8 mouse cellular contexts compared by ENCODE assay signal in genomic region chr2:28468486-28469225, GRCm38 (mm10). TPM values are rescaled to one million over a fixed set of nuclear protein-coding genes. Genes with fewer than 3 reads are reported as not detected.
A peak's percentile ranks its signal among the peaks of the same experiment; 100 is the strongest.
DNase-seq lines count a peak whose midpoint lies in the region; ATAC-seq lines count a peak whose summit lies in the region.

No protein-coding gene starts in this region.

- H3K9me3 ChIP-seq in neural tube, embryonic 11.5 days (ENCODE audit: control insufficient read depth, low read length), result no peaks in the 10 kb centered on the region
- H3K9me3 ChIP-seq in intestine, embryonic 15.5 days, result 0 out of 2 replicates have a peak, but pooled peaks cover 2% of the 10 kb centered on the region
- H3K9me3 ChIP-seq in neural tube, embryonic 15.5 days (replicated peaks), result peaks cover 8% of the 10 kb centered on the region; the same call in 1 of the 2 replicates

- H3K9ac ChIP-seq in neural tube, embryonic 11.5 days (ENCODE audit: low read length), result peak overlapping the region; percentile 88
- peak overlapping the region; percentile 89 for H3K9ac ChIP-seq in intestine, embryonic 15.5 days
- peak overlapping the region; percentile 97 for H3K9ac ChIP-seq in neural tube, embryonic 15.5 days (replicated peaks)

- H3K4me1 ChIP-seq in neural tube, embryonic 11.5 days (ENCODE audit: control insufficient read depth, insufficient read depth, low read length), result peaks cover 7% of the 10 kb centered on the region; the same call in 1 of the 2 replicates
- H3K4me1 ChIP-seq in intestine, embryonic 15.5 days (replicated peaks), result peaks cover 18% of the 10 kb centered on the region
- peaks cover 25% of the 10 kb centered on the region for H3K4me1 ChIP-seq in neural tube, embryonic 15.5 days

- H3K36me3 ChIP-seq in neural tube, embryonic 11.5 days (ENCODE audit: control insufficient read depth, insufficient read depth, low read length), result peaks cover 17% of the 10 kb centered on the region
- peaks cover 35% of the 10 kb centered on the region for H3K36me3 ChIP-seq in intestine, embryonic 15.5 days
- peaks cover 43% of the 10 kb centered on the region for H3K36me3 ChIP-seq in neural tube, embryonic 15.5 days

- peak overlapping the region; percentile 83 for H3K4me2 ChIP-seq in neural tube, embryonic 11.5 days (ENCODE audit: low read depth)
- peak overlapping the region; percentile 73 for H3K4me2 ChIP-seq in intestine, embryonic 15.5 days (replicated peaks)
- peak overlapping the region; percentile 66 for H3K4me2 ChIP-seq in neural tube, embryonic 15.5 days

- no peak for ATAC-seq in neural tube, embryonic 11.5 days (ENCODE audit: insufficient read depth, low FRiP score, low TSS enrichment)
- ATAC-seq in intestine, embryonic 15.5 days, result no peak
- ATAC-seq in neural tube, embryonic 15.5 days (ENCODE audit: low FRiP score), result no peak

- H3K4me3 ChIP-seq in neural tube, embryonic 11.5 days (ENCODE audit: low read depth, low read length), result peak overlapping the region; percentile 94
- peak overlapping the region; percentile 76 for H3K4me3 ChIP-seq in intestine, embryonic 15.5 days (replicated peaks)
- peak overlapping the region; percentile 90 for H3K4me3 ChIP-seq in neural tube, embryonic 15.5 days (replicated peaks)

- H3K27me3 ChIP-seq in neural tube, embryonic 11.5 days (ENCODE audit: control insufficient read depth, insufficient read depth, low read length), result no peaks in the 10 kb centered on the region
- no peaks in the 10 kb centered on the region for H3K27me3 ChIP-seq in intestine, embryonic 15.5 days (replicated peaks)
- H3K27me3 ChIP-seq in neural tube, embryonic 15.5 days (replicated peaks), result no peaks in the 10 kb centered on the region

- H3K27ac ChIP-seq in neural tube, embryonic 11.5 days (ENCODE audit: low read depth, low read length), result no peak overlapping the region
- H3K27ac ChIP-seq in intestine, embryonic 15.5 days, result no peak overlapping the region
- H3K27ac ChIP-seq in neural tube, embryonic 15.5 days (replicated peaks), result peak overlapping the region; percentile 54; the same call in 1 of the 2 replicates

- DNase-seq in adrenal gland, postnatal 14 days, result peak; percentile 32
- DNase-seq in adrenal gland, adult 2 months, result no peak
- no peak for DNase-seq in neural tube, embryonic 11.5 days (ENCODE audit: low spot score)
- no peak for DNase-seq in neural tube, embryonic 10.5 days (ENCODE audit: extremely low spot score, low spot score)
- no peak for DNase-seq in cerebellum, adult 9-10 months
- no peak for DNase-seq in frontal cortex, postnatal 10 days (ENCODE audit: low spot score in 2 of 2)

- 55% methylated on average over 18 of the region's 18 CpGs for WGBS in neural tube, embryonic 11.5 days
- 54% methylated on average over 18 of the region's 18 CpGs for WGBS in intestine, embryonic 15.5 days
- WGBS in neural tube, embryonic 15.5 days, result 57% methylated on average over 18 of the region's 18 CpGs

RNA-seq across cellular contexts. Expression of gene Mrps2, which starts 0.8 kb away (rescaled TPM):
- 70.8 and 73.7 TPM in 2 replicates for total RNA-seq in adrenal gland, postnatal 14 days (2021)
- 10 to 100 TPM; 60.4 to 65.2 TPM for total RNA-seq in adrenal gland, adult 2 months (2021)
- polyA plus RNA-seq in adrenal gland, adult 2 months (2012; rRNA removed), result 46.0 and 61.1 TPM in 2 replicates
- 66.7 and 66.9 TPM in 2 replicates for polyA plus RNA-seq in neural tube, embryonic 11.5 days (2014; fragmentation: Nextera tagmentation; extraction: Ambion mirVana)
- 62.4 and 66.0 TPM in 2 replicates for polyA plus RNA-seq in intestine, embryonic 15.5 days (2015; fragmentation: Nextera tagmentation; extraction: Ambion mirVana)
- polyA plus RNA-seq in neural tube, embryonic 15.5 days (2015; fragmentation: Nextera tagmentation; extraction: Ambion mirVana), result 51.4 and 55.5 TPM in 2 replicates

RNA-seq across cellular contexts. Expression of gene 1700007K13Rik, which starts 2.5 kb away (rescaled TPM):
- total RNA-seq in adrenal gland, postnatal 14 days (2021), result 0.93 TPM in 1 of 2 replicates, not detected in the other
- total RNA-seq in adrenal gland, adult 2 months (2021), result 1 to 10 TPM in 1 of 2 experiments, under 1 TPM in 1; 0.76 to 1.5 TPM
- not detected in 2 replicates for polyA plus RNA-seq in adrenal gland, adult 2 months (2012; rRNA removed)
- 0.42 and 0.99 TPM in 2 replicates for polyA plus RNA-seq in neural tube, embryonic 11.5 days (2014; fragmentation: Nextera tagmentation; extraction: Ambion mirVana)
- not detected in 2 replicates for polyA plus RNA-seq in intestine, embryonic 15.5 days (2015; fragmentation: Nextera tagmentation; extraction: Ambion mirVana)
- 4.4 and 5.7 TPM in 2 replicates for polyA plus RNA-seq in neural tube, embryonic 15.5 days (2015; fragmentation: Nextera tagmentation; extraction: Ambion mirVana)

RNA-seq across cellular contexts. Expression of gene Ppp1r26, which starts 22.1 kb away (rescaled TPM):
- total RNA-seq in adrenal gland, postnatal 14 days (2021), result 5.4 and 5.9 TPM in 2 replicates
- 1 to 10 TPM; 3.7 to 7.7 TPM for total RNA-seq in adrenal gland, adult 2 months (2021)
- 2.9 and 3.5 TPM in 2 replicates for polyA plus RNA-seq in adrenal gland, adult 2 months (2012; rRNA removed)
- 4.0 and 5.0 TPM in 2 replicates for polyA plus RNA-seq in neural tube, embryonic 11.5 days (2014; fragmentation: Nextera tagmentation; extraction: Ambion mirVana)
- polyA plus RNA-seq in intestine, embryonic 15.5 days (2015; fragmentation: Nextera tagmentation; extraction: Ambion mirVana), result 2.7 and 2.8 TPM in 2 replicates
- 12.4 and 13.9 TPM in 2 replicates for polyA plus RNA-seq in neural tube, embryonic 15.5 days (2015; fragmentation: Nextera tagmentation; extraction: Ambion mirVana)

RNA-seq across cellular contexts. Expression of gene Gbgt1, which starts 28.0 kb away (rescaled TPM):
- total RNA-seq in adrenal gland, postnatal 14 days (2021), result 3.3 and 5.1 TPM in 2 replicates
- 1 to 10 TPM; 3.7 to 4.6 TPM for total RNA-seq in adrenal gland, adult 2 months (2021)
- 1.6 and 3.6 TPM in 2 replicates for polyA plus RNA-seq in adrenal gland, adult 2 months (2012; rRNA removed)
- polyA plus RNA-seq in neural tube, embryonic 11.5 days (2014; fragmentation: Nextera tagmentation; extraction: Ambion mirVana), result 0.82 TPM in 1 of 2 replicates, not detected in the other
- polyA plus RNA-seq in intestine, embryonic 15.5 days (2015; fragmentation: Nextera tagmentation; extraction: Ambion mirVana), result 3.7 and 4.0 TPM in 2 replicates
- 1.2 and 2.1 TPM in 2 replicates for polyA plus RNA-seq in neural tube, embryonic 15.5 days (2015; fragmentation: Nextera tagmentation; extraction: Ambion mirVana)

RNA-seq across cellular contexts. Expression of gene Gm10134, which starts 37.2 kb away (rescaled TPM):
- total RNA-seq in adrenal gland, postnatal 14 days (2021), result 1.1 and 3.2 TPM in 2 replicates
- total RNA-seq in adrenal gland, adult 2 months (2021), result 1 to 10 TPM in 1 of 2 experiments, not detected in 1; 2.2 TPM
- polyA plus RNA-seq in adrenal gland, adult 2 months (2012; rRNA removed), result 0.42 TPM in 1 of 2 replicates, not detected in the other
- 1.0 TPM in 1 of 2 replicates, not detected in the other for polyA plus RNA-seq in neural tube, embryonic 11.5 days (2014; fragmentation: Nextera tagmentation; extraction: Ambion mirVana)
- 11.8 and 11.9 TPM in 2 replicates for polyA plus RNA-seq in intestine, embryonic 15.5 days (2015; fragmentation: Nextera tagmentation; extraction: Ambion mirVana)
- polyA plus RNA-seq in neural tube, embryonic 15.5 days (2015; fragmentation: Nextera tagmentation; extraction: Ambion mirVana), result 2.1 and 3.5 TPM in 2 replicates
